Mouse (Mus musculus) embryonic fibroblast, embryonic 13.5 days (primary cell): Measurements from ENCODE around the gene Teddm3.
"Not testable (repeated sequence)": the region's sequence is repeated elsewhere in the genome, so short reads cannot be mapped to it uniquely, and the experiment has no call there.

Experiments
- CTCF ChIP-seq: IDR thresholded peaks from 2 replicates; pipeline ENCODE4 v1.5.1; 2011; ENCODE audit warnings: mild to moderate bottlenecking, control low read depth, low read length, moderate library complexity, borderline replicate concordance; ENCODE audit not compliant: insufficient read depth
- POLR2A ChIP-seq: IDR thresholded peaks from 2 replicates; pipeline ENCODE4 v1.6.1; 2011; ENCODE audit warnings: low read depth, mild to moderate bottlenecking, control low read depth, low read length, moderate library complexity

DNA sequence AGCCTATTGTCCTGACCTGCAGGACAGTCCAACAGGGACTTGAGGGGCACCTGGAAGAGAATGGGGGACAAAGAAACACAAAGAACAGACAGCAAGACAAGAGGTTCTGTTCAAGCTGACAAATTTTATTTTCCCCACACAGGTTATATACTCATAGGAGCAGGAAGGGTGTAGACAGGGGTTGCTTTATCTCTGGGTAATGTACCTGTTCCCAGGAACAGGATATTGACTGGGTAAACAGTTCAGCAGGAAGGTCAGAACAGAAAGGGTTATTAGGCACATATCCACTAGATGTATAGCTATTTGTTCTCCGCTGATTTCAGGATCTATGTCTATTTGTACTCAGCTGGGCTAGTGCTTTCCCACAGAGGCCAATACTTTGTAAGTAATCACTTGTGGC lies 5.3 kb downstream of the Teddm3 start:
- not testable (repeated sequence) for TF ChIP-seq CTCF, POLR2A
